Mouse (Mus musculus) E14TG2a.4 (cell line): ENCODE measurements around the gene Rab3c.

Experiments used
- CTCF ChIP-seq: conservative IDR thresholded peaks from 2 replicates; pipeline ENCODE4 v1.5.1; 2014; ENCODE audit warnings: low read length
- NANOG ChIP-seq: IDR thresholded peaks from 2 replicates; pipeline ENCODE4 v1.6.1; 2014; ENCODE audit warnings: borderline replicate concordance, low read length, mixed read lengths
- POU5F1 ChIP-seq: IDR thresholded peaks from 2 replicates; pipeline ENCODE4 v1.6.1; 2014; ENCODE audit warnings: low read length, borderline replicate concordance

DNA sequence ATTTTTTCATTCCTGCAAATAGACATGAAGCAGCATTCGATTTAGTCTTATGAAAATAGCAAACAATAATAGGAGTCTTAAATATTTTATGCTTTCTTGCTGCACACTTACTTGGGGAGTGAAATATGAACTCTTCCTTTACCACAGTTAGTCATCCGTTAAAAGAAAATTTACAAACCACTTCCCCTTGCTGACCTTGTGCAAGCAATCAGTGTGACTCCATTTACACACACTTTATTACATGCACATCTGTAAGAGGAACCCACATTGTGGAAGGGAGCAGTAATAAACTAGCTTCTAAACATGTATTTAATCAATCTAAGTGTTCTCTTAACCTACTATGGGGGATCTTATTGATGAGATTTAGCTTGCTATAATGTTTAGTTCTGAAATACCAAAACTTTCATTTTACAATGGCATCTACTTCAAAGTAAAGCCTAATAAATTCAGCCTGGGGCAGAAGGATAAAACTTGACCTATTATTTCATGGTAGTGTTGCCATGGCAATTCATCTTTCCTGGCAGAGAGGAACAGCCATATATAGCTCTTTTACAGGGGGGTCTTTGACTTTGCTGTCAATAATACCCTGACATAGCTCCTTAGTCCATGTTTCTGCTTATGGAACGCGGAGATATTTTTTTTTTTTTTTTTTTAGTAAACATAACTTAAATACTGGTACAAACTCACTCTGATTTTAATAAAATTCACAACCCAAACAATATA is 95.7 kb downstream of the Rab3c start:
- TF ChIP-seq CTCF (no peak), NANOG (no peak), POU5F1 (no peak)
